Mouse (Mus musculus) CD4-positive, CD25-positive, alpha-beta regulatory T cell (primary cell): ENCODE results near the gene Sema6b. TPM values are rescaled to one million over a fixed set of nuclear protein-coding genes. Genes with fewer than 3 reads are reported as not detected.

Source experiments
- polyA plus RNA-seq: library from polyadenylated mRNA; unstranded; fragments of 100-300 nt; shearing (Covaris generic); gene quantifications from one replicate; pipeline ENCODE4 v1.2.1, GENCODE M21; 2017

The Sema6b gene
- 0.12 TPM for polyA plus RNA-seq

DNA sequence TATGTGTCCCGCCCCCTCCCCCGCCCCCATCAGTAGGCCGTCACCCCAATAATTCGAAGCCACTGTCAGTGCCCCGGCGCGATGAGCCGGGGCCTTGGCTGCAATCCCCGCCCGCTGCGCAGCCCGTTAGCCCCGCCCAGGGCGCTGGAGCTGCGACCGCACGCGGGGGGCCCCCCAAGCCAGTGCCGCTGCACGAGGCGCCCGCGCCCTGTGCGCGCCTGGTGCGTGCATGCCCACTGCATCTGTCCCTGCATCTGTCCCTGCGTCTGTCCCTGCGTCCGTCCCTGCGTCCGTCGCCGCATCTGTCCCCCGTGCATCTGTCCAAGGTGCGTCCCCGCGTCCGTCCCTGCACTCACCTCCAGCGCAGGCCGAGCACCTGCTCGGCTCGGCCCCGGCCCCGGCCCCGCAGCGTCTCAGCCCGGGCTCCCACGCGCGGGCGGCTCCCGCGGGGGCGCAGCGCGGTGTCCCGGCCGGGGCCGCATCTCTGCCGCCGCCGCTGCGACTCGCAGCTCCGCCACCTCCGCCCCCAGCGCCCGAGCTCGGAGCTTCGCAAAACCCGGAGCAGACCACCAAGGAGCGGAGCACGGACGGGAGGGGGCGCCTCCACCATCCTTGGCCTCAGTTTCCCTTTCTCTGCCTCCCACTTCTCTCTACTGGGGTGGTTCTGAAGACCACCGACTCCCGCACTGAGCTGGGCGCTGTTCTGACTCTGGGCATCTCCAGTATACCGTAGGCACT lies at the start of gene Sema6b:
Sema6b (minus strand) TSS at position 486 of the 738 bp plus-strand sequence.

DNA sequence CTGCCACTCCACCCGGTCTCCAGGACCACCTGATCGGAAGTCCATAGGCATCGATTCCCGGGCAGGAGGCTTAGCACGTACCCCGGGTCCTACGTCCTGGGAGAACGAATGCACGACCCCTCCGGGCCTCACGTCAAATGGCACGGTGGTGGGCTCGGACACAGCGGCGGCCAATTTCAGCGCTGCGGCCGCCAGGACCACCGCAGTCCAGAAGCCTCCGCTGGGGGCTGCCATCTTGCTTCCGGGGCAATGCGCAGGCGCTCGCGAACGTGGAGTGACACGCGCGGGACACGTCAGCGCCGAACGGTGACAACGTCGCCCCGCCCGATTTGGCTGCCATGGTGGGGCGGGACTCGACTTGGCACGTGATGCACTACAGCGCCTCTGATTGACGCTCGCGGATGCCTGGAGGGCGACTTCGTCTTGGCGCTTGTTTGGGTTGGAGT lies 43.5 kb upstream of the Sema6b start, which contains the start of gene Mydgf:
Mydgf (minus strand) TSS at position 263 of the 446 bp plus-strand sequence.

DNA sequence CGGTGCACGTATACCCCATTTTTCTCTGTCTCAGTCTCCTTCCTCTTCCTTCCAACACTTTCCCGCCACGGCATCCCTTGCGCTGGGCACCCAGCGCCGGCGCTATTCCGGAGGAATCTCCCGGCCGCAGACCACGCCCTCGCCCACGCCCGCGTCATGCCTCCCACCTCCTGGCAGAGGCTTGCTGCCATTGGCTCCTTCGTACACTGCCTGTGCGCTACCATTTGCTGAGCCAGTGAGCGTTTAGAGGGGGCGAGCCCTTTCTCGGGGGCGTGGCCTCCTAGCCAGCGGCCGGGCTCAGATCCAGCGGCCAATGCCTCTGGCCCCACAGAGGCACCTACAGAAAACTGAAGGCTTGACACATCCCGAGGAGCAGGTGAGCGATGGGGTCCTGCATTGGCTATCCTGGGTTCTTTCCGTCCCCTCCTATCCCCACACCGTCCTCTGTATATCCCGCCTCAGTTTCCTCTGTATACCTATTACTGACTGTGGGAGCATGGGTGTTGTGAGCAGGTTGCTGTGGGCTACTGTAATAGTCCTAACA lies 22.2 kb upstream of the Sema6b start, which contains the start of gene Tnfaip8l1:
Tnfaip8l1 (plus strand) TSS at position 247 of the 544 bp plus-strand sequence.

DNA sequence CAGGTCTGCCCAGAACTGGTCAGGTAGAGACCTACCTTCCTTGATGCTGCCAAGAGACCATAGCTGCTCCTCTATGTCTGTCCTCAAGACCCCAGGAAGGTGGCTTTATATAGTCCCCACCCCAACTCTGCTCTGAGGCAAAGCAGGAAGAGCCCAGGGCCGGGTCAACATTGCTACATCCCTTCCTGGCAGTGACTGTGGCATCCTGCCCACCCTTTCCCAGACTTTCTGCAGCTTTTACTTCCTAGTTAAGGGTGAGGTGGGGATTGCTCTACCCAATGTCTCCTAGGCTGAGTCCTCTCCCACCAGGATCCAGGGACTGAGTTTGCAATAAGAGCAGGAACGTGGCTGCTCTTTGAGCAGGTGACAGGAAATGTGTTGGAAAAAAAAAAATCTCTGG lies 18.3 kb downstream of the Sema6b start, which contains the start of gene Lrg1:
Lrg1 (minus strand) TSS at position 176 of the 400 bp plus-strand sequence.

DNA sequence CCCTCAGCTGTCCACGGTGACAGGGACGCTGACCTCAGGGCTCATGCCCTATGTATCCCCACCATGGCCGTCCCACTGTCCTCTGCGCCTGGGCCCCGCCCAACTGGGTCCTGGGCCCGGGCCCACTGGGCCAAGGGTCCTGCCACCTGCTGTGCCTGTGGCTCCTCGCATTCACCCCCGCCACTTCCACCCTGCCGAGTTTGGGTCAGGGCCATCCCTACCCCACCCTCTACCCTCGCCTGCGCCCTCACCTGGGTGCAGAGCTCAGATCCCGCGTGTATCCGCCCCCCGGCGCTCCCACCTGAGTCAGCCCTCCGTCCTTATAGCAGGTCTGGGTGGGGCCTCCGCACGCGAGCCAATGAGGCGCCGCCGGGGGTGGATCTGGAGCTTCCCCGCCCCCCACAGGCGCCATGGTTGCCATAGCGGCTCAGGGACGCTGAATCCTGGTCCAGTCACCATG lies 22.9 kb downstream of the Sema6b start, which contains the start of gene Plin5:
Plin5 (minus strand) TSS at position 346 of the 460 bp plus-strand sequence.

DNA sequence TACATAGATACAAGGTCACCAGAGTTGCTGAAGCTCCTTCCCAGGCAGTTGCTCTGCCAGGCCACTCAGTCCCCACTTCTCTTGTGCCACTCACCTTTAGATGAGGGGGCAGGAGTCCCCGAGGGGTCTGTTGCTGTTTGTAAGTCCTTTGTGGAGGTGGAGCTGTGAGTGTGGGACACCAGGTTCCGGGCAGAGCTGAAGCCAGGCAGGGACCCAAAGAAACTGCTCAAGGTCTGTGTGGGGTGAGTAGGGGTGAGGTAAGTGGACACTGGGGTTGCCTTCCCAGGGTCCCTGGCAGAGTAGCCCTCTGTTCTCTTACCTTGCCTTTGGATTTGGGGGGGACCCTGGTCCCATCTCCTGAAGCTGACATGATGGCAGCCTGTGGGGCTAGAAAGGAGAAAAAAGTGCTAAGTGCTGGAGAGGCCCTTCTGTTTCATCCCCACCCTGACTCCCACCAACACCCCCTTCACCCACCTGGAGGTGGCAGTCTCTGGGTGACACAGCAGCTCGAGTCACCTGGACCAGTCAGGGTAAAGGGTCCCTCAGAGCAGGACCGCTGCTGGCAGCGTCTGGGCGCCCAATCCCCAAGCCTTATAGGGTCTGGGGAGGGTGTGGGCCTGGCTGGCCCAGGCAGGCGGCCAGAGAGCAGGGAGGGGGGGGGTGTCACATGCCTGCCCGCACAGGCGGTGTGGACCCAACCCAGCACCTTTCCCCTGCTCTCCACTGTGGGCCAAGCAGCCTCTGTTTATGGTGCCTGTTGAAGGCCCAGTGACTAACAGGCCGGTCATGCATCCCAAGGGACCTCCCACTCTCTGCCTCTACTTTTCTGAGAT lies 30.7 kb downstream of the Sema6b start, which contains the start of gene Plin4:
Plin4 (minus strand) TSS at position 585 of the 833 bp plus-strand sequence.

DNA sequence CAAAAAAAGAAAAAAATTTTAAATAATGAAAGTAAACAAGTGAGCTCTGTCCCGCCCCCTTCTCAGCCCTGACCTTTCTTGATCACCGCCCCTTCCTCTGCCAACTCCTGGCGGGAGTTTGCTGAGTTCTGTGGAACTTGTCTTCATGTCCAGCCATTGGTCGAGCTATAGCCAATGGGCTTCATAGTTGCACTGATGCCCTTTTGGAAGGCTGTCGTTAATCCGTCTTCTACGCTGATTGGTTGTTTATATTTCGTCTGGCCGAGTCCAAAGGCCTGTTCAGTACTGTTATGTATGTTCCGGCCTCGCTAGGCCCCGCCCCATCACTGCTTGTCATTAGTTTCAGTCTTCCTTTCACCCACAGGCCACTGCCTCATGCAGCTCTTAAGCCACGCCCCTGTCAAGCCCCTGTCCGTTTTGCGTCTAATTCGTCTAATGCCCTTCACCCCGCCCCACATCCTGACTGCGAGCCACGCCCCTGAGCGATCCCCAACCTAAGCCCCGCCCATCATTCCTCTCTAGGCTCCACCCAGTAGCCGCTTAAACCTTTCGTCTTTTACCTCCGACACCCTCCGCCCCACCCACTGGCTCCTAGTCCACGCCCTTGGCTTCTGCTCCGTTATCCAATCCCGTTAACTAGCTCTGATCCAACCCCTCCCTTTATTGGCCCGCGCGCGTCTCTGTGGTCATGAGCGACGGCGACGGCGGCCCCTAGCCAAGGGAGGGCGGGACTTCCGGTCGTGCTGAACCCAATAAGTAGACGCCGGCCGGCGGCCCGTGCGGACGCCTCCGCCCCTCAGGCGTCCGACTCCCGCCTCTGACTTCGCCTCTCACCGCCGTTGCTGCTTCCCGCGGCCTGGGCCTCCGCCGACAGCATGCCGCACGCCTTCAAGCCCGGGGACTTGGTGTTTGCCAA lies 61.0 kb downstream of the Sema6b start, which contains the start of gene Hdgfl2:
Hdgfl2 (plus strand) TSS at position 755 of the 916 bp plus-strand sequence.

DNA sequence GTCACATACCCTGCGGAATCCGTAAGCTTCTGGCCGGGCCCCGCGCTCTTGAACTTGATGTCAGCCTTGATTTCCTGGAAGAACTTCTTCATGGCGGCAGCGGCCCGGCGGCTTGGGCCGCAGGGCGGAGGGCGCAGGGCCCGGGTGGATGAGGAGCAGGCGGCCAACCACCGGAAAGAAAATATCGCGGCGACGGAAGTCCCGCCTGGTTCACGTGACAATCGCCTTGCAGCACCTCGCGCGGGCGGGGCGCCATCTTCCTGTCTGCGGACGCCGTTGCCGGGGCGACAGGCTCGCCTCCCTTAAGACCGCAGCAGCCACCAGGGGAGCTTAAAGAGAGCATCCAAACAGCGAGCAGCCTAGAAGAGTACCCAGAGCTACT lies 65.3 kb downstream of the Sema6b start, which contains the start of gene Ubxn6:
Ubxn6 (minus strand) TSS at position 202 of the 382 bp plus-strand sequence.

Other genes with a start within 250 kb of the Sema6b start
- 23.4 TPM for gene Zfp959, start 248.2 kb downstream of the Sema6b start, polyA plus RNA-seq
- 13.5 TPM for gene Zfp119b, start 190.8 kb downstream of the Sema6b start, polyA plus RNA-seq
- gene Ebi3, start 187.7 kb downstream of the Sema6b start, polyA plus RNA-seq, result 26.3 TPM
- gene Yju2, start 181.2 kb downstream of the Sema6b start, polyA plus RNA-seq, result 38.8 TPM
- 0.89 TPM for gene Shd, start 169.9 kb downstream of the Sema6b start, polyA plus RNA-seq
- gene Fsd1, start 153.8 kb downstream of the Sema6b start, polyA plus RNA-seq, result 0.44 TPM
- gene Stap2, start 134.8 kb downstream of the Sema6b start, polyA plus RNA-seq, result 0.83 TPM
- gene Mpnd, start 134.6 kb downstream of the Sema6b start, polyA plus RNA-seq, result 144 TPM
- 192 TPM for gene Sh3gl1, start 103.7 kb downstream of the Sema6b start, polyA plus RNA-seq
- 3.3 TPM for gene Chaf1a, start 99.9 kb downstream of the Sema6b start, polyA plus RNA-seq
- gene Ubxn6, start 65.3 kb downstream of the Sema6b start, polyA plus RNA-seq, result 76.2 TPM
- 147 TPM for gene Hdgfl2, start 60.7 kb downstream of the Sema6b start, polyA plus RNA-seq
- gene Plin4, start 30.5 kb downstream of the Sema6b start, polyA plus RNA-seq, result not detected
- gene Plin5, start 22.7 kb downstream of the Sema6b start, polyA plus RNA-seq, result 0.08 TPM
- 0.25 TPM for gene Lrg1, start 18.3 kb downstream of the Sema6b start, polyA plus RNA-seq
- gene Tnfaip8l1, start 22.1 kb upstream of the Sema6b start, polyA plus RNA-seq, result 38.0 TPM
- gene Mydgf, start 43.6 kb upstream of the Sema6b start, polyA plus RNA-seq, result 54.2 TPM
- 47.3 TPM for gene Dpp9, start 78.6 kb upstream of the Sema6b start, polyA plus RNA-seq
- 16.8 TPM for gene Fem1a, start 116.5 kb upstream of the Sema6b start, polyA plus RNA-seq
- 5.5 TPM for gene Ticam1, start 136.4 kb upstream of the Sema6b start, polyA plus RNA-seq
- gene Plin3, start 152.5 kb upstream of the Sema6b start, polyA plus RNA-seq, result 35.1 TPM
- not detected for gene Arrdc5, start 159.9 kb upstream of the Sema6b start, polyA plus RNA-seq
- 12.0 TPM for gene Uhrf1, start 163.0 kb upstream of the Sema6b start, polyA plus RNA-seq
- 57.1 TPM for gene Kdm4b, start 185.7 kb upstream of the Sema6b start, polyA plus RNA-seq